Mouse (Mus musculus): ENCODE results near the gene Otor. TPM values are rescaled to one million over a fixed set of nuclear protein-coding genes. Genes with fewer than 3 reads are reported as not detected.
A peak's percentile ranks its signal among the peaks of the same experiment; 100 is the strongest.

The Otor gene
- polyA plus RNA-seq, 1 experiment from 2014 or later, result 1.5 TPM

DNA sequence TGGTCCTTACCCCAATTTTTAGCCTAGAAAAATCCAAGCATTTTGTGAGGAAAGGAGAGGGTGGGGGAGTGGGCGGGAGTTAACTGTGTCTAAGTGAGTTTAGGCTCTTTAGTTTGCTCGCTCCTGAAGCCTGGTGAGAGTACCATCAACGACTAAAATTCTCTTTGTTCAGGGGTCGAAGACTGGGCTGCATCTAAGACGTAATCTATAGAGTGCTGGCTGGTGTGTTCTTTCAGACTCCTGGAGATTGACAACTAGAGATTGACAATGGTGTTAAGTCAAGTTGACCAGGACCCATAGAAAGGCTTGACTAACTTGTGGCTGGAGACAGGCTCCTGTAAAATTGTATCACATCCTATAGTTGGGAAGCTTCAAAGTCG lies 15.9 kb upstream of the Otor start:
- Histone ChIP-seq H3K27me3 (ENCODE audit: control insufficient read depth, insufficient read depth, low read length) (no peaks in the 10 kb centered on the region; the same call in 1 of the 2 replicates), H3K9me3 (ENCODE audit: control insufficient read depth, low read length) (no peaks in the 10 kb centered on the region), H3K36me3 (ENCODE audit: control insufficient read depth, insufficient read depth, low read length) (no peaks in the 10 kb centered on the region), H3K4me1 (replicated peaks; ENCODE audit: control insufficient read depth, insufficient read depth, low read length) (0 out of 2 replicates have a peak, but pooled peaks cover 3% of the 10 kb centered on the region), H3K4me2 (ENCODE audit: low read depth, low read length, severe bottlenecking) (peak overlapping the region; percentile 62), H3K9ac (ENCODE audit: low read length) (peak overlapping the region; percentile 39; the same call in 1 of the 2 replicates), H3K27ac (ENCODE audit: low read depth, low read length) (no peak overlapping the region), H3K4me3 (ENCODE audit: low read depth, low read length) (peak overlapping the region; percentile 76)
- no peak; the same call in 1 of the 2 replicates for ATAC-seq (replicated peaks; ENCODE audit: low FRiP score)
- DNase-seq (ENCODE audit: low spot score), result no peak
- 42% methylated on average over 6 of the region's 6 CpGs for WGBS

DNA sequence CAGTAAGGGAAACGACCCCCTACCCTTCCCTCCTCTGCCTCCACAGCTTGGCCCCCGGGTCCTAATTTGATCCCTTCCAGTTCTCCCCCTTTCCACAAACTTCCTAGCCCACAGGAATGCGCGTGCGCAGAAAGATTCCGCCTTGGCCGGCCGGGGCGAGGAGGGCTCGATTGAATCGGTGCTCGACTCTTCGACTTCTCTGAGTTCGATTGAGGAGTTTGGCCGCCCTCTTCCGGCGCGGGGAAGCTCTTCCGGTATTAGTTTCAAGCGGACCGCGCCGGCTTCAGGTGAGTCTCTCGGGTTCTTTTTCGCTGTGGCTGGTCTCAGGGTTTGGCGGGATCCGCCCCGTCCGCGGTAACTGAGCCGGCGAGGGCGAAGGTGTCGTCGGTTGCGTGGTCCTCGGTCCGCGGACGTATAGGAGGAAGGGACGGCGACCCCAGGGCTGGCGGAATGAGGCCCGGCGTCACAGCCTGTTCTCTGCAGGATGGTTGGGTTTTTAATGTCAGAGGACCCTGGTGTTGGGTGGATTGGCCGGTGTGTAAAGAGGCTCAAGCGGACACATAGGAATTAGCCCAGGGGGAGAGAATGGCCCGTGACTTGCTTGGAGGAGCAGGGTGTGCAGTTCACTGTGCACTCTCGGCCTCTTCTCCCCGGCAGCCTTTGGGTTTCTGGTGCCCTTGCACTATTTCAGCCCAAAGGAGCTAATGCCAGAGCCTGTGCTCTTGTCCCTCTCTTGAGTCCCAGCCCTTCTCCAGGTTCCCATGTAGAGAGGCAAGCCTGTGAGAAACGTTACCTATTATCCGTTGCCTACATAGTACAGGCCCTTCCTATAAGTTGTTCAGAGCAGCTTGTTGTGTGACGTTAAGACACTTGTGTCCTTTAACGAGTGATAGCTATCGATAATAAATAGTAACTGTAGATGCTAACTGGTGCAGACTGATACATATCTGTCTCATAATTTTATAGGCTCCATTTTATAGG lies 15.2 kb upstream of the Otor start, which contains the start of gene Snrpb2:
Gene Snrpb2, plus strand, starts transcription at position 228 of the 981 bp plus-strand sequence.
- ATAC-seq (replicated peaks; ENCODE audit: low FRiP score), result peak; percentile 95
- WGBS, result under 1% methylated on average over 55 of the region's 55 CpGs

DNA sequence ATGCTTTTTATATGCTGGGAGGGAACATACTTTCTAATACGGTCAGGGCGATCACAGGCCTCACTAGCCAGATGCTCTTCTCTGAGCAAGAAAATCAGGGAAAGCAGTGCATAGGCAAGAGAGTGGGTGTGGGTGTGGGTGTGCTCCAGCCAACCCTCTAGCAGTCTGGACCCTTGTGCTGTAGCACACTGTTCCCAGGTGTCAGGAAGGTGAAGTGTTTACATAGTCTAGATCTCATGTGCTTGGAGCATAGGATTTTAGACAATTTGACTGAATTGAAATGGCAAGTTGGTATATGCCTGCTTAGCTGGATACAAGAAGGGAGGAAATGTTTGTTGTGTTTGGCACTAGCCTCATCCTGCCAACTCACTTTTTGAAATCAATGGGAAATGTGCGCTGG lies 12.4 kb upstream of the Otor start:
- Histone ChIP-seq H3K36me3 (ENCODE audit: control insufficient read depth, insufficient read depth, low read length) (peaks cover 5% of the 10 kb centered on the region; the same call in 1 of the 2 replicates), H3K27ac (ENCODE audit: low read depth, low read length) (no peak overlapping the region), H3K9ac (ENCODE audit: low read length) (no peak overlapping the region), H3K4me2 (ENCODE audit: low read depth, low read length, severe bottlenecking) (no peak overlapping the region), H3K9me3 (ENCODE audit: control insufficient read depth, low read length) (no peaks in the 10 kb centered on the region), H3K4me1 (replicated peaks; ENCODE audit: control insufficient read depth, insufficient read depth, low read length) (0 out of 2 replicates have a peak, but pooled peaks cover 3% of the 10 kb centered on the region), H3K4me3 (ENCODE audit: low read depth, low read length) (no peak overlapping the region), H3K27me3 (ENCODE audit: control insufficient read depth, insufficient read depth, low read length) (no peaks in the 10 kb centered on the region; the same call in 1 of the 2 replicates)
- ATAC-seq (replicated peaks; ENCODE audit: low FRiP score), result no peak
- no peak for DNase-seq (ENCODE audit: low spot score)
- 95% methylated on average over 3 of the region's 3 CpGs for WGBS

More for the DNA sequence above, 15.2 kb upstream of the Otor start, which contains the start of gene Snrpb2:
- H3K36me3 ChIP-seq (ENCODE audit: control insufficient read depth, insufficient read depth, low read length), result no peaks in the 10 kb centered on the region
- H3K27ac ChIP-seq (ENCODE audit: low read depth, low read length), result no peak within 1 kb of the TSS
- peak within 1 kb of the TSS; percentile 76 for H3K4me3 ChIP-seq (ENCODE audit: low read depth, low read length)
- H3K9ac ChIP-seq (ENCODE audit: low read length), result peak within 1 kb of the TSS; percentile 74
- H3K9me3 ChIP-seq (ENCODE audit: control insufficient read depth, low read length), result no peaks in the 10 kb centered on the region
- peak; percentile 94 for DNase-seq (ENCODE audit: low spot score)
- 0 out of 2 replicates have a peak, but pooled peaks cover 3% of the 10 kb centered on the region for H3K4me1 ChIP-seq (replicated peaks; ENCODE audit: control insufficient read depth, insufficient read depth, low read length)
- H3K27me3 ChIP-seq (ENCODE audit: control insufficient read depth, insufficient read depth, low read length), result no peaks in the 10 kb centered on the region; the same call in 1 of the 2 replicates
- H3K4me2 ChIP-seq (ENCODE audit: low read depth, low read length, severe bottlenecking), result peak within 1 kb of the TSS; percentile 75

DNA sequence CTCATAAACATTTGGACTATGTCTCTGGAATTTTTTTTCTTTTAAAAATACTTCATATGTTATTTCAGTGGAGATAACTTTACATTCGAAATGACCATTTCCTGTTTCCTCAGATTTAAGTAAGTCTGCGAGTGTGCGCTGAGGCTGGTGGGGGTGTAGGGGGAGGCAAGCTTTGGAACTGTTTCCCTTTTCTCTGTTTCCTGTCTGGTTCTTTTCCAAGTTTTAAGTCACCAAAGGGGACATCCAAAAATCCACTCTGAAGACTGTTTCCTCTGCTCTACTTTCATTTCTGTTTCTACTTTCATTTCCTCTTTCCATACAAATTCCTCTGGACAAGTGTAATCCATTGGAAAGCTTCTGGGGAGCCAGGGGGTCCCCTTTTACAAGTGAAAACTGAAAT lies 3.4 kb downstream of the Otor start:
- H3K4me1 ChIP-seq (replicated peaks; ENCODE audit: control insufficient read depth, insufficient read depth, low read length), result no peaks in the 10 kb centered on the region
- no peak overlapping the region for H3K9ac ChIP-seq (ENCODE audit: low read length)
- no peaks in the 10 kb centered on the region for H3K36me3 ChIP-seq (ENCODE audit: control insufficient read depth, insufficient read depth, low read length)
- H3K27me3 ChIP-seq (ENCODE audit: control insufficient read depth, insufficient read depth, low read length), result no peaks in the 10 kb centered on the region
- H3K4me2 ChIP-seq (ENCODE audit: low read depth, low read length, severe bottlenecking), result no peak overlapping the region
- no peak overlapping the region for H3K27ac ChIP-seq (ENCODE audit: low read depth, low read length)
- no peaks in the 10 kb centered on the region for H3K9me3 ChIP-seq (ENCODE audit: control insufficient read depth, low read length)
- 92% methylated on average over 3 of the region's 3 CpGs for WGBS
- DNase-seq (ENCODE audit: low spot score), result no peak
- H3K4me3 ChIP-seq (ENCODE audit: low read depth, low read length), result no peak overlapping the region
- no peak for ATAC-seq (replicated peaks; ENCODE audit: low FRiP score)

DNA sequence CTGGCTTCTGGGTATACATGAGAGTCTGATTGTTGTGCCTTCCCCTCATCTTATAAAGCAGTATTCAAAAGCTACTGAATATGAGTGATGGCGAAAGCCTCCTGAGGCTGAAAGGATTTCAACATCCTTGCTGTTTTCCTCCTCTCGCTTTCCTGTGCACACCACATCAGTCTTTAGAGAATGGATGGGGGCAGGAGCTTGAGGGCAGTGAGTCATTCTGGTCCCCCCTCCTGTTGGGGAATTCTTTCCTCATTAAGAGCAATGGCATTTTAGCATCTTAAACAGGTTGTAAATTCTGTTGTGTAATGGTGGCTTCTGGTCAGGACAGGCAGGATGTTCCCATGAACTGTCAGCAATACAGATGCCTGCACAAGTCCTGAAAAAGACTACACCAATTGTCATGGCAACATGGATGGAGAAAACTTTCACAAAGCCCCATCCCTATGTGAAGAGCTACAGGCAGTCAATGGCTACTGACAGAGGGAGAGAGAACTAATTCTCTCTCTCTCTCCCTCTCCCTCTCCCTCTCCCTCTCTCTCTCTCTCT lies 6.7 kb downstream of the Otor start:
- no peaks in the 10 kb centered on the region for H3K36me3 ChIP-seq (ENCODE audit: control insufficient read depth, insufficient read depth, low read length)
- ATAC-seq (replicated peaks; ENCODE audit: low FRiP score) (no peak), DNase-seq (ENCODE audit: low spot score) (no peak)
- WGBS, result 68% methylated on average over 2 of the region's 2 CpGs
- no peak overlapping the region for H3K9ac ChIP-seq (ENCODE audit: low read length)
- no peak overlapping the region for H3K27ac ChIP-seq (ENCODE audit: low read depth, low read length)
- H3K4me3 ChIP-seq (ENCODE audit: low read depth, low read length), result no peak overlapping the region
- H3K4me2 ChIP-seq (ENCODE audit: low read depth, low read length, severe bottlenecking), result no peak overlapping the region
- H3K9me3 ChIP-seq (ENCODE audit: control insufficient read depth, low read length), result no peaks in the 10 kb centered on the region
- no peaks in the 10 kb centered on the region for H3K27me3 ChIP-seq (ENCODE audit: control insufficient read depth, insufficient read depth, low read length)
- no peaks in the 10 kb centered on the region for H3K4me1 ChIP-seq (replicated peaks; ENCODE audit: control insufficient read depth, insufficient read depth, low read length)

DNA sequence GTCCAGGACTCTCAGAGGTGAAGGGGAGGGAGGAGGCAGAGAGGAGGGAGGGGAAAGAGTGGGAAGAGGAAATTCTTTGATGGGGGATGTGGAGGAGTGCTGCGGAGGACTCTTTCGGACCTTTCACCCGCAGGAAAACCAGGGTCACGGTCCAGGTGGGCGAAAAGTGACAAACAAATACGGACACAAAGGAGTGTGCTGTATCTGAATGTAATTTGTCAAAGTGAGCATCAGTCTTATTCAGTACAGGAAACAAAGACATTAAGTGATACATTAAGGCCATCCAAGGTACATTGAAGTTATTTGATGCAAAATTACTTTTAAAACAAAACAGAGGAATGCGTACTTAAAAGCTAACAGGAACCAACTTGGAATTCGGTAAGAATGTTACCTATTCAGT lies 11.6 kb downstream of the Otor start:
- no peaks in the 10 kb centered on the region for H3K27me3 ChIP-seq (ENCODE audit: control insufficient read depth, insufficient read depth, low read length)
- 90% methylated on average over 8 of the region's 8 CpGs for WGBS
- ATAC-seq (replicated peaks; ENCODE audit: low FRiP score) (no peak), DNase-seq (ENCODE audit: low spot score) (no peak)
- H3K4me1 ChIP-seq (replicated peaks; ENCODE audit: control insufficient read depth, insufficient read depth, low read length), result no peaks in the 10 kb centered on the region
- no peak overlapping the region for H3K27ac ChIP-seq (ENCODE audit: low read depth, low read length)
- H3K9me3 ChIP-seq (ENCODE audit: control insufficient read depth, low read length), result no peaks in the 10 kb centered on the region
- no peak overlapping the region for H3K4me3 ChIP-seq (ENCODE audit: low read depth, low read length)
- H3K36me3 ChIP-seq (ENCODE audit: control insufficient read depth, insufficient read depth, low read length), result no peaks in the 10 kb centered on the region
- no peak overlapping the region for H3K9ac ChIP-seq (ENCODE audit: low read length)
- H3K4me2 ChIP-seq (ENCODE audit: low read depth, low read length, severe bottlenecking), result no peak overlapping the region

DNA sequence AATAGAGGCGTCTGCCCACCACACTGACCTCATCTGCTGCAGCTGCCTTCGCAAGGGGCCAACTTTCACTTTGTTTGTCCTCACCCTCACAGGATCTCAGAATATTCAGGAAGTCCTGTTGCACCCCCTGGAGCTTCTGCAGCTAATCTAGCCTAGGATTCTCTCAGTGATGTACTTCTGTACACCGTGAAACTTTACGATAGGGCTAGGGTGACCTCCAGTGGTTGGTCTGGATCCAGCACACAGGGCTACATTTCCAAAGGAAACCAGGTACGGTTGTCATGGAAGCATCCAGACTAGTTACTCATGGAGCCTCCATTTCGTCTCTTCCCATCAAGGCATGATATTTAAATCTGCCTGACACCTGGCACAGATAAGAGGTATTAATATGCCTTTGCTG lies 15.5 kb downstream of the Otor start:
- ATAC-seq (replicated peaks; ENCODE audit: low FRiP score) (peak; percentile 82), DNase-seq (ENCODE audit: low spot score) (peak; percentile 74)
- Histone ChIP-seq H3K9me3 (ENCODE audit: control insufficient read depth, low read length) (no peaks in the 10 kb centered on the region), H3K36me3 (ENCODE audit: control insufficient read depth, insufficient read depth, low read length) (no peaks in the 10 kb centered on the region), H3K4me3 (ENCODE audit: low read depth, low read length) (no peak overlapping the region), H3K27ac (ENCODE audit: low read depth, low read length) (no peak overlapping the region), H3K27me3 (ENCODE audit: control insufficient read depth, insufficient read depth, low read length) (no peaks in the 10 kb centered on the region), H3K4me1 (replicated peaks; ENCODE audit: control insufficient read depth, insufficient read depth, low read length) (no peaks in the 10 kb centered on the region), H3K4me2 (ENCODE audit: low read depth, low read length, severe bottlenecking) (no peak overlapping the region), H3K9ac (ENCODE audit: low read length) (no peak overlapping the region)
- WGBS, result 42% methylated on average over 6 of the region's 6 CpGs

DNA sequence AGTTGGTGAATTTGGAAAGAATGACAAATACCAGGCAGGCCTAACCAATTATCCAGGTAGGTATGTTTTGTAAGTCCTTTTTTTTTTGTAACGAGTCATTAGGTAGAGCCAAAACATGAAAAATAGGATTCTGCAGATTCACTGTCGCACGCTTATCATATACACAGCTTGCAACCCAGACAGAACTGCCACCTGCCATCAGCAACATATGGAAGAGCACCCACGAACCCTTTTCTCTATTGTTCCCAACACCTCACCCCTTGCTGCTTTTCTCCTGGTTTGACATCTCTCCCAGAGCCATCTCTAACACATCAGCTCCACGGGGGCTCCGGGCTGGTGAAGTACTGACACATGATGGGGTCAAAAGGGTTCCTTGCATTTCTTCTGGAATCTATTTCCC lies 16.5 kb downstream of the Otor start:
- Histone ChIP-seq H3K4me1 (replicated peaks; ENCODE audit: control insufficient read depth, insufficient read depth, low read length) (no peaks in the 10 kb centered on the region), H3K9me3 (ENCODE audit: control insufficient read depth, low read length) (no peaks in the 10 kb centered on the region), H3K4me2 (ENCODE audit: low read depth, low read length, severe bottlenecking) (no peak overlapping the region), H3K27ac (ENCODE audit: low read depth, low read length) (no peak overlapping the region), H3K4me3 (ENCODE audit: low read depth, low read length) (no peak overlapping the region), H3K36me3 (ENCODE audit: control insufficient read depth, insufficient read depth, low read length) (no peaks in the 10 kb centered on the region), H3K27me3 (ENCODE audit: control insufficient read depth, insufficient read depth, low read length) (no peaks in the 10 kb centered on the region), H3K9ac (ENCODE audit: low read length) (no peak overlapping the region)
- DNase-seq (ENCODE audit: low spot score), result no peak
- 74% methylated on average over 6 of the region's 6 CpGs for WGBS
- no peak for ATAC-seq (replicated peaks; ENCODE audit: low FRiP score)
